Mouse (Mus musculus) effector memory CD4-positive, alpha-beta T cell, adult 7 months (primary cell): Measurements from ENCODE around the gene Dusp19. TPM values are rescaled to one million over a fixed set of nuclear protein-coding genes. Genes with fewer than 3 reads are reported as not detected.

Experiments used
- polyA plus RNA-seq: library from polyadenylated mRNA; unstranded; fragments of 100-300 nt; shearing (Covaris generic); gene quantifications from one replicate; pipeline ENCODE4 v1.2.1, GENCODE M21; 2017

The Dusp19 gene
- 10.5 TPM for polyA plus RNA-seq

DNA sequence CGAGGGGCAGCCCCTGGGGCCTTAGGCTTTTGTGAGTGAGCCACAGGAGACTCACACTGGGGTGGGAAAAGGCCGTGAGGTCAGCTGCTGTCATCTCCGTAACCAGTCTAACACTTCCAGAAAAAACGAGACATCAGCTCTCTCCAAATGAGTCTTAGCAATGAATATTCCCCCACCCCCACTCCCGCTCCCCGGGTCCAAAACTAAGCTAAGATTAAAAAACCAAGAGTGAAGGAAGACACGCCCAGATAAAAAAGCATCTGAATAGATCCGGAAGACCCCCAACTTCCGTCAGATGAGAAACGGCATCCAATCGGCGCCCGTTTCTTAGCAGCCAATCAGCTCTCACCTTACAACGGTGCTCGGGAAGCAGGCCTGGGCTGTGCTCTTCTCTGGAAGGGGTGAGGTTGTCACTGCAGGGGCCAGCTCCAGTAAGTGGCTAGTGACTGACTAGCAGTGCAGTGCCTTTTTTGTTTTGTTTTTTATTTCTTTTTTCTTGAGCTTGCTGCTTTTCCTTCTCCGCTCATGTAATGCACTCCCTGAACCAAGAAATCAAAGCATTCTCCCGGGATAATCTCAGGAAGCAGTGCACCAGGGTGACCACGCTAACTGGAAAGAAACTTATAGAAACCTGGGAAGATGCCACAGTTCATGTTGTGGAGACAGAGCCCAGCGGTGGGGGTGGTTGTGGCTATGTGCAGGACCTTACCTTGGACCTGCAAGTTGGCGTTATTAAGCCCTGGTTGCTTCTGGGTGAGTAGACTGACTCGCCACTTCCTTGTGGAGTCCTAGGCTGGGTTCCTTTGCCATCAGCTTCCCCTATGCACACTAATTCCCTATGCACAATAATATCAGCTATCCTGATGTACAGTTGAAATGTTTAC lies at the start of gene Dusp19, which contains the start of gene Nup35:
Gene Dusp19 (plus strand): TSS at position 192 of the 884 bp plus-strand sequence.
Gene Nup35 (plus strand): TSS at position 383 of the 884 bp plus-strand sequence.

DNA sequence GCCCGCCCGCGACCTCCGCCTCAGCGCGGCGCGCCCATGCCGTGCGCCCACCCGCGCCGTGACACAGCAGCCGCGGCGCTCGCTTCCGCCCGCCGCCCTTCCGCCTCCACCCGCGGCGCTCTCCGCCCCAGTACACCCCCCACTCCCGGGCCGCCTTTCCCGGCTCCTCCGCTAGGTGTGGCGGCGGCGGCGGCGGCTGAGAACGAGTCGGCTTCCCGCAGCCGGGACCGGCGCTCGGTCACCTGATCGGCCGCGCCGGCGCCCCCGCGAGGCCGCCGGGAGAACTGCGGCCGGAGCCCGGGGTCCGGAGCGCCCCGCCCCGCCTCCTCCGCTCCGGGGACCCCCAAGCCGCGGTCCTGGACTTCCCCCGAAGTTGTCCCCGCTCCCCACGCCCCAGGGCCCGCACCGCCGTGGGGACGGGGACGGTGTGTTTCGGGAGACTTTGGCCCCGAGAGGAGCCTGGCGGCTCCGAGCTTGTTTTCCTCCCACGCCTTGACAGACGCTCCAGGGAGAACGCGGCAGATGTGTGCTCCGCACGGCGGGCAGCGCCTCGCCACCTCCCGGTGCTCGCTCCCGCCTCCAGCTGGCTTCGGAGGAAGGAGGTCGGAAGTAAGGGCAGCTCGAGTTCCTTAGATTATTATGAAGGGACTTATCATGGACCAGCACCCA lies 35.7 kb upstream of the Dusp19 start, which contains the start of gene Nckap1:
Gene Nckap1 (minus strand): TSS at position 338 of the 669 bp plus-strand sequence.

Other genes starting within 250 kb of the Dusp19 start
- not detected for gene Frzb, start 169.4 kb upstream of the Dusp19 start, polyA plus RNA-seq
- 24.5 TPM for gene Nckap1, start 35.7 kb upstream of the Dusp19 start, polyA plus RNA-seq
- 27.4 TPM for gene Nup35, start 191 bp downstream of the Dusp19 start, polyA plus RNA-seq